Mouse (Mus musculus): Measurements from ENCODE around the gene Rgl1. TPM values are rescaled to one million over a fixed set of nuclear protein-coding genes. Genes with fewer than 3 reads are reported as not detected.

Gene Rgl1
- polyA plus RNA-seq, 2 experiments, result 28.5 to 40.5 TPM

- ATAC-seq (ENCODE audit: low FRiP score, low read depth) (no peak), DNase-seq (ENCODE audit: low spot score) (no peak)
- TF ChIP-seq POLR2A (IDR thresholded peaks at IDR 0.05; ENCODE audit: borderline replicate concordance, extremely low read depth, insufficient read depth, insufficient read length), result no peak
- Histone ChIP-seq H3K27me3 (ENCODE audit: control insufficient read depth, insufficient read depth, low read length) (no peaks in the 10 kb centered on the region), H3K9ac (ENCODE audit: low read depth, low read length, severe bottlenecking) (no peak overlapping the region), H3K36me3 (ENCODE audit: control insufficient read depth, insufficient read depth, low read length) (no peaks in the 10 kb centered on the region), H3K4me2 (replicated peaks; ENCODE audit: low read depth, low read length, severe bottlenecking) (no peak overlapping the region), H3K4me1 (ENCODE audit: control insufficient read depth, insufficient read depth, low read length) (peaks cover 18% of the 10 kb centered on the region), H3K9me3 (ENCODE audit: control insufficient read depth, low read length) (no peaks in the 10 kb centered on the region), H3K4me3 (replicated peaks; ENCODE audit: low read length) (no peak overlapping the region), H3K27ac (replicated peaks; ENCODE audit: low read depth, low read length) (no peak overlapping the region)
- 89% methylated on average over 6 of the region's 6 CpGs for WGBS
Observed at GRCm38 (mm10) chr1:152592609-152593008, 173.5 kb downstream of the Rgl1 start.

GRCm38 (mm10) chr1:152591746-152592498, 174.2 kb downstream of the Rgl1 start:
- Histone ChIP-seq H3K36me3 (ENCODE audit: control insufficient read depth, insufficient read depth, low read length) (no peaks in the 10 kb centered on the region), H3K9me3 (ENCODE audit: control insufficient read depth, low read length) (no peaks in the 10 kb centered on the region), H3K4me1 (ENCODE audit: control insufficient read depth, insufficient read depth, low read length) (peaks cover 21% of the 10 kb centered on the region), H3K4me3 (replicated peaks; ENCODE audit: low read length) (no peak overlapping the region), H3K27ac (replicated peaks; ENCODE audit: low read depth, low read length) (no peak overlapping the region), H3K4me2 (replicated peaks; ENCODE audit: low read depth, low read length, severe bottlenecking) (no peak overlapping the region), H3K9ac (ENCODE audit: low read depth, low read length, severe bottlenecking) (no peak overlapping the region), H3K27me3 (ENCODE audit: control insufficient read depth, insufficient read depth, low read length) (no peaks in the 10 kb centered on the region)
- no peak for ATAC-seq (ENCODE audit: low FRiP score, low read depth)
- no peak for TF ChIP-seq POLR2A (IDR thresholded peaks at IDR 0.05; ENCODE audit: borderline replicate concordance, extremely low read depth, insufficient read depth, insufficient read length)
- DNase-seq (ENCODE audit: low spot score), result no peak
- 93% methylated on average over 14 of the region's 15 CpGs for WGBS

GRCm38 (mm10) chr1:152590321-152590720, 175.8 kb downstream of the Rgl1 start:
- Histone ChIP-seq H3K4me1 (ENCODE audit: control insufficient read depth, insufficient read depth, low read length) (peaks cover 21% of the 10 kb centered on the region), H3K27ac (replicated peaks; ENCODE audit: low read depth, low read length) (no peak overlapping the region), H3K4me3 (replicated peaks; ENCODE audit: low read length) (no peak overlapping the region), H3K9me3 (ENCODE audit: control insufficient read depth, low read length) (no peaks in the 10 kb centered on the region), H3K4me2 (replicated peaks; ENCODE audit: low read depth, low read length, severe bottlenecking) (no peak overlapping the region), H3K9ac (ENCODE audit: low read depth, low read length, severe bottlenecking) (no peak overlapping the region), H3K36me3 (ENCODE audit: control insufficient read depth, insufficient read depth, low read length) (no peaks in the 10 kb centered on the region), H3K27me3 (ENCODE audit: control insufficient read depth, insufficient read depth, low read length) (no peaks in the 10 kb centered on the region)
- 54% methylated on average over 5 of the region's 5 CpGs for WGBS
- no peak for TF ChIP-seq POLR2A (IDR thresholded peaks at IDR 0.05; ENCODE audit: borderline replicate concordance, extremely low read depth, insufficient read depth, insufficient read length)
- ATAC-seq (ENCODE audit: low FRiP score, low read depth) (no peak), DNase-seq (ENCODE audit: low spot score) (no peak)

- no peak overlapping the region for H3K27ac ChIP-seq (replicated peaks; ENCODE audit: low read depth, low read length)
Observed at GRCm38 (mm10) chr1:152589331-152589935, 176.7 kb downstream of the Rgl1 start.

GRCm38 (mm10) chr1:152587431-152587830, 178.7 kb downstream of the Rgl1 start:
- H3K27ac ChIP-seq (replicated peaks; ENCODE audit: low read depth, low read length), result no peak overlapping the region
- H3K4me3 ChIP-seq (replicated peaks; ENCODE audit: low read length), result no peak overlapping the region
- TF ChIP-seq POLR2A (IDR thresholded peaks at IDR 0.05; ENCODE audit: borderline replicate concordance, extremely low read depth, insufficient read depth, insufficient read length), result no peak
- DNase-seq (ENCODE audit: low spot score) (peak; percentile 49), ATAC-seq (ENCODE audit: low FRiP score, low read depth) (no peak)
- H3K4me2 ChIP-seq (replicated peaks; ENCODE audit: low read depth, low read length, severe bottlenecking), result no peak overlapping the region
- H3K9ac ChIP-seq (ENCODE audit: low read depth, low read length, severe bottlenecking), result no peak overlapping the region
- H3K4me1 ChIP-seq (ENCODE audit: control insufficient read depth, insufficient read depth, low read length), result peaks cover 26% of the 10 kb centered on the region
- no peaks in the 10 kb centered on the region for H3K36me3 ChIP-seq (ENCODE audit: control insufficient read depth, insufficient read depth, low read length)
- 28% methylated on average over 3 of the region's 3 CpGs for WGBS
- no peaks in the 10 kb centered on the region for H3K27me3 ChIP-seq (ENCODE audit: control insufficient read depth, insufficient read depth, low read length)
- no peaks in the 10 kb centered on the region for H3K9me3 ChIP-seq (ENCODE audit: control insufficient read depth, low read length)

More at GRCm38 (mm10) chr1:152589331-152589935, 176.7 kb downstream of the Rgl1 start:
- DNase-seq (ENCODE audit: low spot score) (no peak), ATAC-seq (ENCODE audit: low FRiP score, low read depth) (no peak)
- Histone ChIP-seq H3K36me3 (ENCODE audit: control insufficient read depth, insufficient read depth, low read length) (no peaks in the 10 kb centered on the region), H3K4me2 (replicated peaks; ENCODE audit: low read depth, low read length, severe bottlenecking) (no peak overlapping the region), H3K9me3 (ENCODE audit: control insufficient read depth, low read length) (no peaks in the 10 kb centered on the region), H3K9ac (ENCODE audit: low read depth, low read length, severe bottlenecking) (no peak overlapping the region), H3K27me3 (ENCODE audit: control insufficient read depth, insufficient read depth, low read length) (no peaks in the 10 kb centered on the region), H3K4me3 (replicated peaks; ENCODE audit: low read length) (no peak overlapping the region), H3K4me1 (ENCODE audit: control insufficient read depth, insufficient read depth, low read length) (peaks cover 21% of the 10 kb centered on the region)
- no peak for TF ChIP-seq POLR2A (IDR thresholded peaks at IDR 0.05; ENCODE audit: borderline replicate concordance, extremely low read depth, insufficient read depth, insufficient read length)
- 27% methylated on average over 9 of the region's 9 CpGs for WGBS

All from limb, embryonic 14.5 days (tissue).